Mouse (Mus musculus) hindbrain, embryonic 12.5 days (tissue): ENCODE results near the gene Gna15. TPM values are rescaled to one million over a fixed set of nuclear protein-coding genes. Genes with fewer than 3 reads are reported as not detected.
A peak's percentile ranks its signal among the peaks of the same experiment; 100 is the strongest.

Source experiments
- ATAC-seq: fragments of 200-750 bp; cut with Nextera tagmentation; 2 replicates; pipeline ENCODE4 v1.8.0; 2017; ENCODE audit warnings: moderate TSS enrichment; ENCODE audit not compliant: low FRiP score
- H3K27ac ChIP-seq: fragments of 300-500 bp; sonication (generic); 2 replicates; pipeline ENCODE4 v1.5.1; 2016; ENCODE audit warnings: mild to moderate bottlenecking
- H3K27me3 ChIP-seq: fragments of 300-500 bp; sonication (generic); 2 replicates; pipeline ENCODE4 v1.6.1; 2016; ENCODE audit warnings: mild to moderate bottlenecking
- H3K36me3 ChIP-seq: fragments of 300-500 bp; sonication (generic); 2 replicates; pipeline ENCODE4 v1.6.1; 2016; ENCODE audit warnings: mild to moderate bottlenecking
- H3K4me1 ChIP-seq: fragments of 300-500 bp; sonication (generic); 2 replicates; pipeline ENCODE4 v1.6.1; 2016
- H3K4me2 ChIP-seq: fragments of 300-500 bp; sonication (generic); replicated peaks from 2 replicates; pipeline ENCODE4 v1.6.1; 2016; ENCODE audit warnings: mild to moderate bottlenecking
- H3K4me3 ChIP-seq: fragments of 300-500 bp; sonication (generic); 2 replicates; pipeline ENCODE4 v1.5.1; 2016; ENCODE audit warnings: mild to moderate bottlenecking
- H3K9ac ChIP-seq: fragments of 300-500 bp; sonication (generic); 2 replicates; pipeline ENCODE4 v1.6.1; 2016; ENCODE audit warnings: mild to moderate bottlenecking, moderate library complexity
- H3K9me3 ChIP-seq: fragments of 300-500 bp; sonication (generic); replicated peaks from 2 replicates; pipeline ENCODE4 v1.6.1; 2016; ENCODE audit warnings: mild to moderate bottlenecking
- WGBS: fragments of 180-500 bp; shearing (Covaris S2); methylation state at CpG from one replicate; pipeline ENCODE4 v1.1.7; 2016; 5-methylcytosine and 5-hydroxymethylcytosine counted together
- polyA plus RNA-seq: library from polyadenylated mRNA; unstranded; fragments of >200 nt; fragmentation: Nextera tagmentation; extraction: Ambion mirVana; gene quantifications from 2 replicates; pipeline ENCODE4 v1.2.1, GENCODE M21; 2016

Gna15 gene
- polyA plus RNA-seq, 1 experiment from 2014 or later = 0.75 TPM

- H3K27me3 ChIP-seq = peaks cover 64% of the 10 kb centered on the region
- no peak overlapping the region for H3K4me3 ChIP-seq
- ATAC-seq = no peak
- H3K9me3 ChIP-seq = no peaks in the 10 kb centered on the region
- H3K4me1 ChIP-seq = peaks cover 27% of the 10 kb centered on the region
- no peak overlapping the region for H3K27ac ChIP-seq
- H3K4me2 ChIP-seq = no peak overlapping the region
- peaks cover 18% of the 10 kb centered on the region; the same call in 1 of the 2 replicates for H3K36me3 ChIP-seq
- H3K9ac ChIP-seq = 0 out of 2 replicates have a peak overlapping the region, but pooled peaks have one; percentile 8
- 82% methylated on average over 16 of the region's 16 CpGs for WGBS
Observed at GRCm38 (mm10) chr10:81467670-81468235, 56.3 kb downstream of the Gna15 start.

GRCm38 (mm10) chr10:81466881-81467280 lies 57.1 kb downstream of the Gna15 start:
- Histone ChIP-seq H3K27me3 (peaks cover 68% of the 10 kb centered on the region), H3K4me1 (peaks cover 18% of the 10 kb centered on the region), H3K36me3 (peaks cover 18% of the 10 kb centered on the region; the same call in 1 of the 2 replicates), H3K27ac (no peak overlapping the region), H3K9ac (no peak overlapping the region), H3K4me2 (no peak overlapping the region), H3K9me3 (no peaks in the 10 kb centered on the region), H3K4me3 (no peak overlapping the region)
- WGBS = 68% methylated on average over 14 of the region's 14 CpGs
- no peak for ATAC-seq

GRCm38 (mm10) chr10:81466066-81466465 lies 58.0 kb downstream of the Gna15 start:
- H3K9me3 ChIP-seq = no peaks in the 10 kb centered on the region
- H3K4me2 ChIP-seq = no peak overlapping the region
- ATAC-seq = no peak
- 88% methylated on average over 2 of the region's 2 CpGs for WGBS
- H3K27ac ChIP-seq = no peak overlapping the region
- H3K4me1 ChIP-seq = peaks cover 14% of the 10 kb centered on the region
- no peak overlapping the region for H3K4me3 ChIP-seq
- peaks cover 21% of the 10 kb centered on the region; the same call in 1 of the 2 replicates for H3K36me3 ChIP-seq
- peaks cover 74% of the 10 kb centered on the region for H3K27me3 ChIP-seq
- H3K9ac ChIP-seq = no peak overlapping the region

- H3K4me1 ChIP-seq = peaks cover 9% of the 10 kb centered on the region
- no peak overlapping the region for H3K4me3 ChIP-seq
- peaks cover 21% of the 10 kb centered on the region; the same call in 1 of the 2 replicates for H3K36me3 ChIP-seq
- no peak overlapping the region for H3K4me2 ChIP-seq
- ATAC-seq = peak; percentile 14; the same call in 1 of the 2 replicates
- 4% methylated on average over 5 of the region's 5 CpGs for WGBS
- peaks cover 79% of the 10 kb centered on the region for H3K27me3 ChIP-seq
- no peaks in the 10 kb centered on the region for H3K9me3 ChIP-seq
- H3K27ac ChIP-seq = no peak overlapping the region
- no peak overlapping the region for H3K9ac ChIP-seq
Observed at GRCm38 (mm10) chr10:81465265-81465645, 58.8 kb downstream of the Gna15 start.

GRCm38 (mm10) chr10:81464405-81465264 lies 59.4 kb downstream of the Gna15 start:
- peaks cover 85% of the 10 kb centered on the region for H3K27me3 ChIP-seq
- peak overlapping the region; percentile 31 for H3K4me3 ChIP-seq
- peak overlapping the region; percentile 49 for H3K4me2 ChIP-seq
- ATAC-seq = peak; percentile 83
- peaks cover 9% of the 10 kb centered on the region for H3K4me1 ChIP-seq
- peaks cover 21% of the 10 kb centered on the region; the same call in 1 of the 2 replicates for H3K36me3 ChIP-seq
- H3K27ac ChIP-seq = no peak overlapping the region
- H3K9ac ChIP-seq = 0 out of 2 replicates have a peak overlapping the region, but pooled peaks have one; percentile 13
- H3K9me3 ChIP-seq = no peaks in the 10 kb centered on the region
- WGBS = 2% methylated on average over 33 of the region's 33 CpGs

GRCm38 (mm10) chr10:81463531-81463930 lies 60.5 kb downstream of the Gna15 start:
- peak overlapping the region; percentile 49; the same call in 1 of the 2 replicates for H3K4me2 ChIP-seq
- peaks cover 17% of the 10 kb centered on the region; the same call in 1 of the 2 replicates for H3K36me3 ChIP-seq
- H3K9me3 ChIP-seq = no peaks in the 10 kb centered on the region
- ATAC-seq = no peak
- H3K27me3 ChIP-seq = peaks cover 88% of the 10 kb centered on the region
- no peak overlapping the region for H3K27ac ChIP-seq
- H3K9ac ChIP-seq = no peak overlapping the region
- peaks cover 9% of the 10 kb centered on the region for H3K4me1 ChIP-seq
- 75% methylated on average over 4 of the region's 4 CpGs for WGBS
- no peak overlapping the region for H3K4me3 ChIP-seq

GRCm38 (mm10) chr10:81462917-81463316 lies 61.1 kb downstream of the Gna15 start:
- ATAC-seq = no peak
- no peak overlapping the region for H3K4me2 ChIP-seq
- H3K4me1 ChIP-seq = peaks cover 9% of the 10 kb centered on the region
- WGBS = 81% methylated on average over 7 of the region's 7 CpGs
- H3K27ac ChIP-seq = no peak overlapping the region
- no peak overlapping the region for H3K9ac ChIP-seq
- H3K27me3 ChIP-seq = peaks cover 90% of the 10 kb centered on the region
- H3K9me3 ChIP-seq = no peaks in the 10 kb centered on the region
- H3K36me3 ChIP-seq = peaks cover 17% of the 10 kb centered on the region; the same call in 1 of the 2 replicates
- H3K4me3 ChIP-seq = no peak overlapping the region

- WGBS = 43% methylated on average over 7 of the region's 7 CpGs
- Histone ChIP-seq H3K36me3 (peaks cover 13% of the 10 kb centered on the region; the same call in 1 of the 2 replicates), H3K27me3 (peaks cover 90% of the 10 kb centered on the region), H3K9ac (no peak overlapping the region), H3K4me2 (no peak overlapping the region), H3K9me3 (no peaks in the 10 kb centered on the region), H3K4me1 (peaks cover 9% of the 10 kb centered on the region), H3K4me3 (no peak overlapping the region), H3K27ac (no peak overlapping the region)
- no peak for ATAC-seq
Observed at GRCm38 (mm10) chr10:81462415-81462804, 61.6 kb downstream of the Gna15 start.

- 9% methylated on average over 16 of the region's 16 CpGs for WGBS
- no peak overlapping the region for H3K4me3 ChIP-seq
- H3K4me2 ChIP-seq = no peak overlapping the region
- peaks cover 92% of the 10 kb centered on the region for H3K27me3 ChIP-seq
- H3K9me3 ChIP-seq = no peaks in the 10 kb centered on the region
- H3K9ac ChIP-seq = no peak overlapping the region
- peaks cover 7% of the 10 kb centered on the region; the same call in 1 of the 2 replicates for H3K36me3 ChIP-seq
- no peak for ATAC-seq
- H3K4me1 ChIP-seq = peaks cover 9% of the 10 kb centered on the region
- no peak overlapping the region for H3K27ac ChIP-seq
Observed at GRCm38 (mm10) chr10:81461673-81462414, 62.2 kb downstream of the Gna15 start.

GRCm38 (mm10) chr10:81460951-81461350 lies 63.1 kb downstream of the Gna15 start:
- Histone ChIP-seq H3K36me3 (0 out of 2 replicates have a peak, but pooled peaks cover 3% of the 10 kb centered on the region), H3K4me1 (peaks cover 9% of the 10 kb centered on the region), H3K4me2 (no peak overlapping the region), H3K9ac (no peak overlapping the region), H3K9me3 (no peaks in the 10 kb centered on the region), H3K27ac (no peak overlapping the region), H3K4me3 (no peak overlapping the region), H3K27me3 (peaks cover 94% of the 10 kb centered on the region)
- WGBS = 33% methylated on average over 11 of the region's 11 CpGs
- ATAC-seq = no peak

- peaks cover 9% of the 10 kb centered on the region for H3K4me1 ChIP-seq
- H3K9ac ChIP-seq = no peak overlapping the region
- no peak overlapping the region for H3K4me2 ChIP-seq
- 24% methylated on average over 19 of the region's 20 CpGs for WGBS
- 0 out of 2 replicates have a peak, but pooled peaks cover 3% of the 10 kb centered on the region for H3K36me3 ChIP-seq
- no peaks in the 10 kb centered on the region for H3K9me3 ChIP-seq
- peaks cover 95% of the 10 kb centered on the region for H3K27me3 ChIP-seq
- H3K4me3 ChIP-seq = no peak overlapping the region
- H3K27ac ChIP-seq = no peak overlapping the region
- no peak for ATAC-seq
Observed at GRCm38 (mm10) chr10:81460471-81460870, 63.6 kb downstream of the Gna15 start.

- H3K36me3 ChIP-seq = 0 out of 2 replicates have a peak, but pooled peaks cover 3% of the 10 kb centered on the region
- no peak for ATAC-seq
- H3K27me3 ChIP-seq = peaks cover 95% of the 10 kb centered on the region
- WGBS = 68% methylated on average over 21 of the region's 21 CpGs
- H3K4me2 ChIP-seq = no peak overlapping the region
- H3K4me3 ChIP-seq = no peak overlapping the region
- no peaks in the 10 kb centered on the region for H3K9me3 ChIP-seq
- H3K9ac ChIP-seq = no peak overlapping the region
- no peaks in the 10 kb centered on the region; the same call in 1 of the 2 replicates for H3K4me1 ChIP-seq
- no peak overlapping the region for H3K27ac ChIP-seq
Observed at GRCm38 (mm10) chr10:81459399-81459798, 64.6 kb downstream of the Gna15 start.
